Mouse (Mus musculus) cerebellum, adult 8-10 months (tissue): Measurements from ENCODE around the gene Fam102a.

Experiments used
- DNase-seq: peaks from one replicate; pipeline ENCODE4 v3.0.0; 2022

Gene Fam102a

GRCm38 (mm10) chr2:32582830-32583799, 48.0 kb downstream of the Fam102a start:
- DNase-seq = peak; percentile 88

DNA sequence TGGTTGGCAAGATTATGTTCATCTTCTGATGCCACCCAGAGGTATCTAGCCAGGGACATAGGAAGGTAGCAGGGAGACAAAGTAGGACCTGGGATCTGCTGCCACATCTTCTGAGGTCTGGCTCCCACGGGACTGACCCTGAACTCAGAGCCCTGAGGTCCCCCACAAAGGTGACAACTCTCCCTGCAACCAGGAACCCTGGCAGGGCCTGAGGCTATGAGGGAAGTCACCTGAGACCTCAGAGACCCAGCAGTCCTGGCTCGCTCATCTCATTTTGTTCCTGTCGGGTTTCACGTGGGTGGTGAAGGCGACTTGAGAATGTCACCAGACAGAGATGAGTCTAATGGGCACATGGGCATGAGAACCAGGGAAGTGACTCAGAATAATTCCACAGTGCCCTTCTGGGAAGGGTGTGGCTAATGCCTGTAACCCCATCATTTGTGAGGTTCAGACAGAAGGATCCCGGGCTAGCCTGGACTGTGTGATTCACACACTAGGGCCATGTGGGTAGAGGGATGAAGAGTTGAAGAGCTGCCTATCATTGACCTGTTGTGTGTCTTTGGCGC, 50.1 kb downstream of the Fam102a start:
- no peak for DNase-seq

- peak; percentile 88 for DNase-seq
These were observed 51.8 kb downstream of the Fam102a start, which contains the start of gene St6galnac4 for GRCm38 (mm10) chr2:32586871-32587351. Gene St6galnac4 (plus strand): TSS chr2:32587095.

GRCm38 (mm10) chr2:32587731-32588321, 52.7 kb downstream of the Fam102a start:
- DNase-seq = no peak

GRCm38 (mm10) chr2:32589213-32589795, 54.2 kb downstream of the Fam102a start:
- peak; percentile 87 for DNase-seq

DNA sequence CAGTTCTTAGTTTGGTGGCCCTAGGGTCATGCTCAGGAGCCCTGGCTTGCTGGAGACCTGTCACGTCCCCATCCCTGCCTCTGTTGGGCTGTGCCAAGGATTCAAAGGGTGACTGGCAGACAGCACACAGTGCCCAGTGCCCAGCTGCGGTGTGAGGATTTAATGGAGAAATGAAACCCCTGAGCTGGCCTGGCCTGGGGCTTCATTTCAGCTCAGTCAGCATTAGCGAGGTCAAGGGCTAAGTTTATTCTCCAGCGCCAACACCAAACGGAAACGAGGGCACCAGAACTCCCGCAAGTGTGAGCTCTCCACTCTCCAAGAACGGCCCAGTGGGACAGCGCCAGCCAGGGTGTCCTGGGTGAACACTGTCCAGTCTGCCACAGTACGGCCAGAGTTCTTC, 55.1 kb downstream of the Fam102a start:
- DNase-seq = no peak

GRCm38 (mm10) chr2:32591249-32591648, 56.1 kb downstream of the Fam102a start:
- peak; percentile 39 for DNase-seq

DNA sequence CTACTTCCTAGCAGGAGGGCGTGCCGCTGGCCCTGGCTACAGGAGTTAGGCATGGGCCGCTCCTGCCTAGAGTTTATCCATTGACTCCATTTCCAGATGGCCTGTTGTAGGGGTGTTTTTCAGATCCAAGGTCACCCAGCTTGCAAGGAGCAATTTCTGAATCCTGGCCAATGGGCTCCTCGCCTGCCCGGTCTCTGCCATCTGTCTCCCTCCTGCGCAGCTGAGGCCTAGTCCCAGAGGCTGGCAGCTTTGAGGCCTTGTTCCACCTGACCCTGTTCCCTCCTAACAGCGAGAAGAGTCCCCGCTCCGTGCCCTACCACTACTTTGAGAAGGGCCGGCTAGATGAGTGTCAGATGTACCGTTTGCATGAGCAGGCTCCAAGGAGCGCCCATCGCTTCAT, 61.6 kb downstream of the Fam102a start:
- peak; percentile 90 for DNase-seq

GRCm38 (mm10) chr2:32597248-32597647, 62.1 kb downstream of the Fam102a start:
- no peak for DNase-seq

GRCm38 (mm10) chr2:32597699-32598098, 62.6 kb downstream of the Fam102a start:
- peak; percentile 37 for DNase-seq

DNA sequence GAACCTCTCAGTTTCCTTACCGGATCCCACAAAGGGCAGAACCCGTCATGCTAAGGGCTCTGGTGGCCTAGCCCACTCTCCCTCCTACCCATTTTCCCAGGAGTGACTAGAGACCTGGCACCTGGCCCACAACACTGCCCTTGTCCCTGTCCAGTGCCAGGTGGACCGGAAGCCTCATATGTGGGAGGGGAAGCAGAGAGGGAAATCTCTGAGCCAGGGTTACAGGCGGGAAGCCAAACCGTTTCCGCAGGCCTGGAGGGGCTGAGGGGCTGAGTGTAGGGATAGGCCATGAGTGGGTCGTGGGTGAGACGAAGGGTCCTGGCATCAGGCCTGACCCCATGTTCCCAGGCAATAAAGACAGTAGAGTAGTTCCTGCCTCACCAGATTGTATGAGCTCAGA, 63.4 kb downstream of the Fam102a start:
- peak; percentile 68 for DNase-seq

DNA sequence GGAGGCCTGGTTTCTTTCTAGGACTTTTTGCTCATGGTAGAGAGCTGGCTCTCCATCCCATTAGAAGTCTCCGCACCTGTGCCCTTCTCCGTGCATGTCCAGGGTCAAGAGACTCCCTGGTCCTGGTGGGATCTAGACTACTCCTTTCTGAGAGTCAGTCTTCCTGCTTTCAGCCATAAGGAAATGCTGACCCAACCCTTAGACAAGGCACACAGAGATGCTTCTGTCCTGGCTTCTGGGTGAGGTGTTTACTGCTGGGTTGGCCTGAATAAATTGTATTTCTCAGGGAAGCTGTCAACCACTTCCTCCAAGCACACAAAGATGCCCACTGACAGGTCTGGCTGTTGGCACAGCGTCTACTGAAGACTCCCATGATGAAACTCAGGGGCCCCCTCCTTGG, 64.3 kb downstream of the Fam102a start, which contains the start of gene St6galnac6:
TSS of gene St6galnac6 (plus strand) at position 301 of the 400 bp plus-strand sequence.
- DNase-seq = no peak

DNA sequence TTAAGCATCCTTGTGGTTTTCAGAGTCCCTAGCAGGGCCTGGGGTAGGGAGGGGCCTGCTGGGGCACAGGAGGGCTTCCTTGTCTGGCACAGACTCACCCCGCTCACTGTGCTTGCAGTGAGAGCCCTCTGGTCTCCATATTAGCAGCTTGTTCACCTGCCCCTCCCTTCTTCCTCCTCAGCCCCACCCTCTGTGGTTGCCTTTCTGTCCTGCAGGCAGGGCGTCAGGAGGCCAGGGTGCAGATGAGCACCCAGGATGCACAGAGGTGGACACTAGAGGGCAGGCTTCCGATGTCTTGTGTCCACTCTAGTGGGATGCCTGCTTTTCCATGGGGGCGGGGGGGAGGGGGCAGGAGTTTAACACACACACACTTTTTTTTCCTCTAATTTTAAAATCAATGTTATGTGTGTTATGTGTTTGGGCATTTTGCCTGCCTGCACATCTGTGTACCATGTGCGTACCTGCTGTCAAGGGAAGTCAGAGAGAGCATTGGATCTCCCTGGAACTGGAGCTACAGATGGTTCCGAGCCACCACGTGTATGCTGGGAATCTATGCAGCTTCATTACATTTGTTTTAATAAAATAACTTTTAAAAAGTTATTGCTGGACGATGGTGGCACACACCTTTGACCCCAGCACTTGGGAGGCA, 66.4 kb downstream of the Fam102a start:
- peak; percentile 55 for DNase-seq

DNA sequence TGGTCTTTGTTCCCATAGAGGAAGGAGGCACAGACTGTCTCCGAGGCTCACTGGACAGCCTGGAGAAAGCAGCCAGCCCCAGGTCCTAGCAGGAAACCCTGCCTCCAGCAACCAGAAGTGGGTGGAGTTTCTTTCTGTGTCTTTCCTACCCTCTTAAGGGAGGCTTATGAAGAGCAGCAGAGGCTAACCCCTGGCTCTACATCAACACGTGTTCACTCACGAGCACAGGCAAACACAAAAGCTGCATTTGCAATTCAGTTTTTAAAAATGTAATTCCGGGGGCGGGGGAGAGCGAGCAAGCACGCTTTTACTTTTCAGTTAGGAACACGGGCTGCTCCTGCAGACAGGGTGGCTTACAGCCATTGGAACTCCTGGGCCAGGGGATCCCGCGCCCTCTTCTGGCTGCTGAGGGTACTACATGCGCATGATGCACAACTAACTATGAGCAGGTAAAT, 67.5 kb downstream of the Fam102a start:
- DNase-seq = peak; percentile 94

DNA sequence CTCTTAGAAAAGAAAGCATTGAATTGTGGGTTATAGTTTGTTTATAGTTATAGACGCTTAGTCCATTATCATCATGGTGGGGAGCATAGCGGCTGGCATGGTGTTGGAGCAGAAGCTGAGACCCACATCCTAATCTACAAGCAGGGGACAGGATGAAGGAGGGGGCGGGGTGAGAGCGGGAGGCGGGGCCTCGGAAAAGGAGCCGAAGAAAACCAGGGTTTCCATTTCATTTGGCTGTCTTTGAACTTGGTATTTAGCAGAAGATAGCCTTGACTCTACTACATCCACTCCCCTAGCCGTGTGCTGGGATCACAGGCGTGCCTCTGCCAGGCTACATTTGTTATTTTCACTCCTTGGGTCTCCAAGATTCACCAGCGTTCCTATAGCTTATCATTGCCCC, 69.5 kb downstream of the Fam102a start:
- DNase-seq = no peak

GRCm38 (mm10) chr2:32606161-32607142, 71.3 kb downstream of the Fam102a start:
- peak; percentile 87 for DNase-seq

DNA sequence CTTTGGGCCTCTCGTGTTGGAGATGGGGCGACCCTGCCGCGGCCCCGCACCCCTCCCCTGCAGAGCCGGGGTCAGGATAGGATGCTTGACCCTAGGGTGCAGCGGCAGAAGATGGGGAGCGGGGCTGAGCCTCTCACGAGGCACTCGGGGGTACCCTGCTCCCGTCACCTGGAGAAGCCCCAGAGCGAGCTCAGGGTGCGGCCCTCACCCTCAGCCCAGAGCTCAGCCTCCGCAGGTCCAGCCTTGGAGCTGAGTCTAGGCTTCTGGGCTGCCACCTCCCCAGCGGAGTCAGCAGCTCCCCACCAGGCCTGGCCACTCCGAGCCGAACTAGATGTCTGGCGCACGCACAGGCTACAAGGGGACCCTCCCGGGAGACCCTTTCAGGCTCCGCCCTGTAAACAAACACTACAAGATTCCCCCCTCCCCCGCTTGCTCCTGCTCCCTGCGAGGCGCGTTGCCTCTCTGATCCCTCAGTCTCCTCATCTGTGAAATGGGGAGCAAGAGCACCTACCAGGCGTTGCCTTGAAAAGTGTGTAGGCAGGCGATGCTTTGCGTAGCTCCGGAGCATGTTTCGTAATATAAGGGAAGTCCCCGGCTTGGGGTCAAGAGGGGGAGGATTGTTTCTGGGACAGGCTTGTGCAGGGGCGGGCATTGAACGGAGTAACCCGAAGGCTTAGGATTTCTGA, 72.3 kb downstream of the Fam102a start:
- peak; percentile 61 for DNase-seq

DNA sequence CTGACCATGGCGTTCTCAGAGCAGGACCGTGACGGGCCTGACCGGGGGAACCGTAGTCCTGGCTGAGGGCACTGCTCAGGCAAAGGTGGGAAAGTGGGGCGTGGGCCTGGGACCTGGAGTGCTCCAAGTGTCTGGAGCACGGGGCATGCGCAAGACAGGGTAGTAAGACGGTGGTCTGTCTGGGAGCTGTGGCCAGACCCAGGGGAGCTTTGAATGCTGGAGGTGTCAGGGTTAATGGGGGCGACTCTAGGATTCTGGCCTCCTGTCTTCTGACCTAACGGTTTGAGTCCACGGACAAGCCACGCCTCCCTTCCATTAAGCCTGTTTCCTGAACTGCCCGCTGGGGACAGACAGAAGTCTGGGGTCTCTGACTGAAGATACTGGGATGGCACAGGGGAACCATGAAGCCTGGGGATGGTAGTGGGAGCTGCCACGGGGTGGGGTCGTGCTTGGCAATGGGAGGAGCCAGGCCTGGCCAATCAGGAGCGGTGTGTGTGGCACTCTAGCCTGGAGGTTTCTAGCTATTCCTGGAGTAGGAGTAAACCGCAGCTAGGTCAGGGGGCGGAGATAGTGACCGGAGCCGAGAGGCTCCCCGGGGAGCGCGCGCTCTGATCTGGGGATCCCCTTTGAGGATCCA, 73.1 kb downstream of the Fam102a start:
- peak; percentile 65 for DNase-seq

DNA sequence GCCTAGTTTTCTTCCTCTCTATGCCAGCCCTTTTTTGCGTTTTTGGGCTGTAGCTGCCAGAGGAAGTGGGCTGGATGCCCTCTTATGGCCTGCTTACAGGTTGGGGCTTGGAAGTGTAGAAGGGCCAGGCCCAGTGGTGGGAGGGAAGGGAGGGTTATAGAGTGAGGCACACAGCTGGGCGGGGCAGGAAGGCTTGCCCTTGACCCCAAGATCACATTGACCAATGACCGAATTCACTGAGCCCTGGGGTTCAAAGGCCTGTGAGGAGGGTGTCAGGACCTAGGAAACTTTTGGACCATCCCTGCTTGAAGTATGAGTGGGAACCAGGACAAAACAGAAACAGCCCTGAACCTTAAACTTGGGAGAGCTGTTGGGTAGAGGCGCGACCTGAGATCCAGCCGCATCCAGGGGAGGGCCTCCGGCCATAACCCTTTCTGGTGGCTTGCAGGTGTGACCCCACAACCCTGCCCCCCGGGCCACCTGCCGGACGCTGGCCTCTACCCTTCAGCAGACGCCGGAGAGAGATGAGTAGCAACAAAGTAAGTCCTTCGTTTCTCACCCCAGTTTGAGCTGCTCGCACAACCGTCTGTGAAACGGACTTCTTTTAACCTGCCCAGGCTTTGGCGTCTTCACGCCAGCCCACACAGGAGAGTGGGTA, 73.8 kb downstream of the Fam102a start:
- no peak for DNase-seq
